Mouse (Mus musculus) stomach, postnatal 0 days (tissue): ENCODE results near the gene Fstl1. TPM values are rescaled to one million over a fixed set of nuclear protein-coding genes. Genes with fewer than 3 reads are reported as not detected.

Experiments used
- ATAC-seq: fragments of 200-750 bp; cut with Nextera tagmentation; 2 replicates; pipeline ENCODE4 v1.8.0; 2017; ENCODE audit not compliant: low FRiP score, low TSS enrichment
- DNase-seq: peaks from one replicate; pipeline ENCODE4 v3.0.0-alpha.2; 2016; ENCODE audit warnings: low spot score
- H3K27ac ChIP-seq: fragments of 300-500 bp; sonication (generic); replicated peaks from 2 replicates; pipeline ENCODE4 v1.5.1; 2014; ENCODE audit warnings: mild to moderate bottlenecking, control low read depth
- H3K27me3 ChIP-seq: fragments of 300-500 bp; sonication (generic); 2 replicates; pipeline ENCODE4 v1.6.1; 2014; ENCODE audit warnings: low read length; ENCODE audit not compliant: control insufficient read depth, insufficient read depth
- H3K36me3 ChIP-seq: fragments of 300-500 bp; sonication (generic); 2 replicates; pipeline ENCODE4 v1.6.1; 2014; ENCODE audit warnings: low read length, mixed read lengths; ENCODE audit not compliant: control insufficient read depth, insufficient read depth
- H3K4me1 ChIP-seq: fragments of 300-500 bp; sonication (generic); replicated peaks from 2 replicates; pipeline ENCODE4 v1.6.1; 2014; ENCODE audit warnings: antibody characterized with exemption; ENCODE audit not compliant: control insufficient read depth, insufficient read depth
- H3K4me2 ChIP-seq: fragments of 300-500 bp; sonication (generic); replicated peaks from 2 replicates; pipeline ENCODE4 v1.6.1; 2014; ENCODE audit warnings: low read depth, mild to moderate bottlenecking, control low read depth, moderate library complexity
- H3K4me3 ChIP-seq: fragments of 300-500 bp; sonication (generic); 2 replicates; pipeline ENCODE4 v1.5.1; 2014; ENCODE audit warnings: low read depth, low read length, control low read depth
- H3K9ac ChIP-seq: fragments of 300-500 bp; sonication (generic); 2 replicates; pipeline ENCODE4 v1.6.1; 2014; ENCODE audit warnings: mild to moderate bottlenecking, low read length, control low read depth, mixed read lengths
- H3K9me3 ChIP-seq: fragments of 300-500 bp; sonication (generic); 2 replicates; pipeline ENCODE4 v1.6.1; 2016; ENCODE audit warnings: low read length; ENCODE audit not compliant: control insufficient read depth
- CTCF ChIP-seq: IDR thresholded peaks from 2 replicates; pipeline ENCODE4 v1.5.1; 2016; ENCODE audit warnings: antibody characterized with exemption, low read depth, mild to moderate bottlenecking, moderate library complexity
- EP300 ChIP-seq: optimal IDR thresholded peaks from 2 replicates; pipeline ENCODE3; 2016; ENCODE audit warnings: antibody characterized with exemption
- WGBS: fragments of 180-500 bp; shearing (Covaris S2); extraction: QIAGEN DNeasy Blood & Tissue Kit; methylation state at CpG from one replicate; pipeline ENCODE4 v1.1.7; 2014; 5-methylcytosine and 5-hydroxymethylcytosine counted together
- polyA plus RNA-seq: library from polyadenylated mRNA; unstranded; fragments of >200 nt; fragmentation: Nextera tagmentation; extraction: Ambion mirVana; gene quantifications from 2 replicates; pipeline ENCODE4 v1.2.1, GENCODE M21; 2015

Fstl1 gene
- polyA plus RNA-seq, 1 experiment from 2014 or later: 254 TPM

- no peaks in the 10 kb centered on the region for H3K27me3 ChIP-seq
- TF ChIP-seq EP300 (no peak), CTCF (no peak)
- 83% methylated on average over 3 of the region's 3 CpGs for WGBS
- H3K36me3 ChIP-seq: no peaks in the 10 kb centered on the region
- H3K4me3 ChIP-seq: no peak overlapping the region
- H3K4me2 ChIP-seq: no peak overlapping the region
- H3K9me3 ChIP-seq: no peaks in the 10 kb centered on the region
- ATAC-seq: no peak
- H3K9ac ChIP-seq: no peak overlapping the region
- no peak for DNase-seq
- no peak overlapping the region for H3K27ac ChIP-seq
- no peaks in the 10 kb centered on the region for H3K4me1 ChIP-seq
Observed at GRCm38 (mm10) chr16:37847081-37847480, 70.4 kb downstream of the Fstl1 start.

- no peak for TF ChIP-seq EP300
- no peak for TF ChIP-seq CTCF
- peak overlapping the region; percentile 25; the same call in 1 of the 2 replicates for H3K27ac ChIP-seq
- 37% methylated on average over 5 of the region's 5 CpGs for WGBS
- H3K27me3 ChIP-seq: no peaks in the 10 kb centered on the region
- H3K4me1 ChIP-seq: no peaks in the 10 kb centered on the region
- no peaks in the 10 kb centered on the region for H3K9me3 ChIP-seq
- H3K9ac ChIP-seq: no peak overlapping the region
- DNase-seq: no peak
- no peak overlapping the region for H3K4me3 ChIP-seq
- ATAC-seq: peak; percentile 62; the same call in 1 of the 2 replicates
- H3K36me3 ChIP-seq: no peaks in the 10 kb centered on the region
- H3K4me2 ChIP-seq: no peak overlapping the region
Observed at GRCm38 (mm10) chr16:37851366-37851765, 74.7 kb downstream of the Fstl1 start.

DNA sequence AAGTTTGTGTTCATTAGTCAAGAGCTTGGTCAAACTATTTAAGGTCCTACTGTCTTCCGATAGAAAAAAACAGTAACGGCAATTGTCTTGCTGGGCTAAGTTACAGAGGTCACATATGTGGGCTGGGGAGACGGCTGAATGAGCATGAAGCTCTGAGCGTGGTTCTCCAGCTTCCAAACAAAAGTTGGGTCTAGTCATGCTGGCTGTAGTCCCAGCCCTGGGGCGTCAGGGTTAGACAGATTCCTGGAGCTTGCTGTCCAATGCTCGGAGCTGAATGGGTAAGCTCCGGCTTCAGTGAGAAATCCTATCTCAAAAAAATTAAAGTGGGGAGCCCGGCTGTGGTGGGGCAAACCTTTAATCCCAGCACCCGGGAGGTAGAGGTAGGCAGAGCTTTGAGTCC, 76.6 kb downstream of the Fstl1 start:
- no peaks in the 10 kb centered on the region for H3K27me3 ChIP-seq
- no peaks in the 10 kb centered on the region for H3K4me1 ChIP-seq
- 38% methylated on average over 9 of the region's 9 CpGs for WGBS
- H3K4me2 ChIP-seq: no peak overlapping the region
- H3K9ac ChIP-seq: no peak overlapping the region
- TF ChIP-seq CTCF: no peak
- H3K4me3 ChIP-seq: no peak overlapping the region
- no peak for DNase-seq
- no peaks in the 10 kb centered on the region for H3K9me3 ChIP-seq
- no peak for ATAC-seq
- H3K36me3 ChIP-seq: no peaks in the 10 kb centered on the region
- no peak overlapping the region for H3K27ac ChIP-seq

GRCm38 (mm10) chr16:37854054-37854453, 77.4 kb downstream of the Fstl1 start:
- Histone ChIP-seq H3K4me3 (no peak overlapping the region), H3K27me3 (no peaks in the 10 kb centered on the region), H3K9me3 (no peaks in the 10 kb centered on the region), H3K27ac (no peak overlapping the region), H3K9ac (no peak overlapping the region), H3K4me1 (no peaks in the 10 kb centered on the region), H3K4me2 (no peak overlapping the region), H3K36me3 (no peaks in the 10 kb centered on the region)
- WGBS: 68% methylated on average over 14 of the region's 14 CpGs
- TF ChIP-seq EP300 (no peak), CTCF (no peak)
- DNase-seq (no peak), ATAC-seq (no peak)

DNA sequence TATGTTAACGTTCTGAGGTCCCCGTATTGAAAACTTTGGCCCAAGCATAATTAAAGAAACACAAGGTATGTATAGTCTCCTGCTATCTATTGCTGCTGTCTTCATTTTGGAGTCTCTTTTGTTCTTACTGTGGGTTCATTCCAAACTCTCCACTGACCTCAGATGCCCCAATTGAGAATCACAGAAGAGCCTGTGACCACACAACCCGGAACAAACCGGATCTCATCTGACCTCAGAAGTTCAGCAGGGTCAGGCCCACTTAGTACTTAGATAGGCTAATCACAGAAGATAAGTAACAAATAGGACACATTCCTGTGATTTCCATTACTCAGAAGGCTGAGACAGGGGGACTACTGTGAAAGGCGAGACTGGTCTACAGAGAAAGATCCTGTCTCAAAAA, 77.9 kb downstream of the Fstl1 start:
- 44% methylated on average over 5 of the region's 5 CpGs for WGBS
- no peaks in the 10 kb centered on the region for H3K36me3 ChIP-seq
- no peak overlapping the region for H3K4me2 ChIP-seq
- H3K9me3 ChIP-seq: no peaks in the 10 kb centered on the region
- no peak overlapping the region for H3K27ac ChIP-seq
- TF ChIP-seq CTCF (no peak), EP300 (no peak)
- ATAC-seq: no peak
- no peak overlapping the region for H3K4me3 ChIP-seq
- no peaks in the 10 kb centered on the region for H3K4me1 ChIP-seq
- no peak for DNase-seq
- H3K27me3 ChIP-seq: no peaks in the 10 kb centered on the region
- no peak overlapping the region for H3K9ac ChIP-seq

DNA sequence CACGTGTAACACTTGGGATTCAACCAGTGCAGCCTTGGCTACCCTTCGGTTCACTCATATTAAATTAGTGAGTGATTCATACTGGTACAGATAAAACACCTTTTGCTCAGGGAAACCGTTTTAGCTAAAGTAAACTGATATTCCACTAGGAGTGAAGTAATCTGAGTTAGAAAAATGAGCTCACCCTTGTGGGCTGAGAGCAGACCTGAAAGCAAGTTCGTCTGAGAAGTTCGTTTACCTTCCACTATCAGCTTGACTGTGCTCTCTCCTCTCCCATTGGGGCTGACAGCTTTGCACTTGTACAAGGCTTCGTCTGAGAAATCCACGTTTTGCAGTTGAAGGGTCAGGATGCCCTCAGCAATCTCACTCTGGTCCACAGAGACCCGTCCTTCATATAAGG, 78.9 kb downstream of the Fstl1 start:
- ATAC-seq (peak; percentile 66), DNase-seq (no peak)
- H3K27me3 ChIP-seq: no peaks in the 10 kb centered on the region
- H3K9me3 ChIP-seq: no peaks in the 10 kb centered on the region
- TF ChIP-seq EP300 (no peak), CTCF (no peak)
- 45% methylated on average over 8 of the region's 8 CpGs for WGBS
- H3K27ac ChIP-seq: no peak overlapping the region
- H3K4me2 ChIP-seq: no peak overlapping the region
- H3K9ac ChIP-seq: no peak overlapping the region
- H3K4me3 ChIP-seq: no peak overlapping the region
- no peaks in the 10 kb centered on the region for H3K36me3 ChIP-seq
- H3K4me1 ChIP-seq: no peaks in the 10 kb centered on the region
